Mouse (Mus musculus) hindbrain, embryonic 14.5 days (tissue): ENCODE measurements at regions not wholly inside any gene's neighbourhood (a gene's known extent, or its start where the extent isn't known, plus 50 kb on each side); places are given as distances from the start of the nearest gene placed in this dataset.

Source experiments
- ATAC-seq: fragments of 200-750 bp; cut with Nextera tagmentation; 2 replicates; pipeline ENCODE4 v1.8.0; 2017; ENCODE audit warnings: moderate number of reproducible peaks, mild to moderate bottlenecking, moderate TSS enrichment, moderate library complexity; ENCODE audit not compliant: low FRiP score
- DNase-seq: peaks from one replicate; pipeline ENCODE4 v3.0.0-alpha.2; 2015; ENCODE audit warnings: low spot score
- H3K27ac ChIP-seq: fragments of 300-500 bp; sonication (generic); 2 replicates; pipeline ENCODE4 v1.5.1; 2014; ENCODE audit warnings: mild to moderate bottlenecking, moderate library complexity
- H3K27me3 ChIP-seq: fragments of 300-500 bp; sonication (generic); 2 replicates; pipeline ENCODE4 v1.6.1; 2014; ENCODE audit warnings: mild to moderate bottlenecking, low read length, mixed read lengths; ENCODE audit not compliant: control insufficient read depth, insufficient read depth
- H3K36me3 ChIP-seq: fragments of 300-500 bp; sonication (generic); replicated peaks from 2 replicates; pipeline ENCODE4 v1.6.1; 2014; ENCODE audit not compliant: control insufficient read depth, insufficient read depth
- H3K4me1 ChIP-seq: fragments of 300-500 bp; sonication (generic); replicated peaks from 2 replicates; pipeline ENCODE4 v1.6.1; 2014; ENCODE audit warnings: antibody characterized with exemption, low read length, mixed read lengths; ENCODE audit not compliant: control insufficient read depth, insufficient read depth
- H3K4me2 ChIP-seq: fragments of 300-500 bp; sonication (generic); replicated peaks from 2 replicates; pipeline ENCODE4 v1.6.1; 2014; ENCODE audit warnings: mild to moderate bottlenecking, moderate library complexity
- H3K4me3 ChIP-seq: fragments of 300-500 bp; sonication (generic); replicated peaks from 2 replicates; pipeline ENCODE4 v1.5.1; 2014; ENCODE audit warnings: mild to moderate bottlenecking, low read length
- H3K9ac ChIP-seq: fragments of 300-500 bp; sonication (generic); 2 replicates; pipeline ENCODE4 v1.6.1; 2014
- H3K9me3 ChIP-seq: fragments of 300-500 bp; sonication (generic); 2 replicates; pipeline ENCODE4 v1.6.1; 2016; ENCODE audit warnings: low read length; ENCODE audit not compliant: control insufficient read depth
- WGBS: fragments of 180-500 bp; shearing (Covaris S2); extraction: QIAGEN DNeasy Blood & Tissue Kit; methylation state at CpG from one replicate; pipeline ENCODE4 v1.1.7; 2014; 5-methylcytosine and 5-hydroxymethylcytosine counted together

- H3K4me2 ChIP-seq, result no peak overlapping the region
- no peaks in the 10 kb centered on the region for H3K9me3 ChIP-seq
- no peak for ATAC-seq
- DNase-seq, result no peak
- no peaks in the 10 kb centered on the region for H3K27me3 ChIP-seq
- no peaks in the 10 kb centered on the region for H3K36me3 ChIP-seq
- no peak overlapping the region for H3K9ac ChIP-seq
- no peaks in the 10 kb centered on the region for H3K4me1 ChIP-seq
- no peak overlapping the region for H3K4me3 ChIP-seq
- H3K27ac ChIP-seq, result no peak overlapping the region
- 59% methylated on average over 2 of the region's 2 CpGs for WGBS
Measured at GRCm38 (mm10) chr8:96834673-96835072, 946.3 kb upstream of the Got2 start.

- no peak for ATAC-seq
- H3K9ac ChIP-seq, result no peak overlapping the region
- H3K36me3 ChIP-seq, result no peaks in the 10 kb centered on the region
- WGBS, result 95% methylated on average over 1 of the region's 1 CpGs
- no peak overlapping the region for H3K4me2 ChIP-seq
- no peaks in the 10 kb centered on the region for H3K4me1 ChIP-seq
- no peaks in the 10 kb centered on the region for H3K9me3 ChIP-seq
- H3K4me3 ChIP-seq, result no peak overlapping the region
- DNase-seq, result no peak
- no peaks in the 10 kb centered on the region for H3K27me3 ChIP-seq
- no peak overlapping the region for H3K27ac ChIP-seq
Measured at GRCm38 (mm10) chr8:96829253-96829652, 940.9 kb upstream of the Got2 start.

GRCm38 (mm10) chr8:96810550-96810949 is 922.2 kb upstream of the Got2 start:
- Histone ChIP-seq H3K9me3 (no peaks in the 10 kb centered on the region), H3K36me3 (no peaks in the 10 kb centered on the region), H3K9ac (no peak overlapping the region), H3K4me3 (no peak overlapping the region), H3K4me1 (no peaks in the 10 kb centered on the region), H3K27ac (no peak overlapping the region), H3K27me3 (no peaks in the 10 kb centered on the region), H3K4me2 (no peak overlapping the region)
- 92% methylated on average over 1 of the region's 1 CpGs for WGBS
- DNase-seq (no peak), ATAC-seq (no peak)
